Mouse (Mus musculus): ENCODE data around the gene Hdx. TPM values are rescaled to one million over a fixed set of nuclear protein-coding genes. Genes with fewer than 3 reads are reported as not detected.

Gene Hdx
- polyA plus RNA-seq, 2 experiments: 0.05 to 0.06 TPM

DNA sequence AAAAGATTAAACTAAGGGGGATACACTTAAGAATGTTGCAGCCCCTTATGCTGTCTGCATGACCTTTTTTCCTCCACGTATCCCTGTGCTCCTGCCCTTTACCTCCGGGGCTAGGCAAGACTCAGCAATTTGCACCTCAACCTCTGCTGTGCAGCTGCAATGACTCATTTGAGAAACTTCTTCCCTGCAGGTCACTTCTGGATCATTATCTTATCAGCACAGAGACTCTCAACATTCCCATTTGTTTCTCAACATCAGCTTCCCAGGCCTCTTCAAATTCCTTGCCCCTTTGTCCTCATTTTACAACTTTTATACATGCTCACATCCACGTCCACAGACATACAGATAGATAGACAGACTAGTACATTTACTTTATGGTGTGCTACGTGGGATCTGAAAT is 51.9 kb downstream of the Hdx start:
- no peak overlapping the region for H3K4me2 ChIP-seq (ENCODE audit: low read depth)
- TF ChIP-seq CTCF (IDR thresholded peaks at IDR 0.05; ENCODE audit: low read depth): no peak
- TF ChIP-seq EP300 (IDR thresholded peaks at IDR 0.05; ENCODE audit: low read depth): no peak
- no peaks in the 10 kb centered on the region for H3K27me3 ChIP-seq (ENCODE audit: control insufficient read depth, insufficient read depth, low read length)
- 51% methylated on average over 4 of the region's 4 CpGs for whole genome bisulfite sequencing (ENCODE audit: insufficient replicate concordance)
- no peak overlapping the region for H3K9ac ChIP-seq (replicated peaks)
- ATAC-seq (ENCODE audit: insufficient read depth) (no peak), DNase-seq (ENCODE audit: low read depth in 3 of 3, low spot score in 3 of 3) (no peak)
- no peaks in the 10 kb centered on the region for H3K36me3 ChIP-seq (replicated peaks; ENCODE audit: control insufficient read depth, insufficient read depth, low read depth)
- H3K4me3 ChIP-seq (ENCODE audit: insufficient read depth in 1 of 2, low read depth in 2 of 2, low read length in 2 of 2): no peak overlapping the region
- no peaks in the 10 kb centered on the region for H3K4me1 ChIP-seq (replicated peaks; ENCODE audit: control insufficient read depth in 2 of 2, insufficient read depth in 2 of 2, low read length in 1 of 2)
- no peaks in the 10 kb centered on the region for H3K9me3 ChIP-seq (ENCODE audit: control insufficient read depth, low read length)
- no peak overlapping the region for H3K27ac ChIP-seq

DNA sequence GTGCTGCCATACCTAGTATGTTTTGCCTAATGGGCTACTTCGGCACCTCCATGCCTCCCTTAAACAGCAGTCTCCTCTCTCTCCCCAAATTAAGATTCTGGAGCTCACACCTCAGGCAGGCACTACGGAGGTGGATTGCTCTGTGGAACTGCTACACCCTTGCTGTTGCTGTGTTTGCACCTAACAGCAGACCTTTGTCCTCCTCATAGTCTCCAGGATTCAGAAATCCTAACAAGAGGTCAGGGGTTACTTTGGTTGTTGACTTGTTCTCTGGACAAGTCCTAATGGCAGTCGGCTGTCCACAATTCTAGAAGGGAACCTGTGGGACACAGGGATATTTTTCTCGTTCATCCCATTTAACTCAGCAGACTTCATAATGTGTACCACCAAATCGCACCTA is 56.3 kb downstream of the Hdx start:
- Histone ChIP-seq H3K9ac (replicated peaks) (no peak overlapping the region), H3K27me3 (ENCODE audit: control insufficient read depth, insufficient read depth, low read length) (no peaks in the 10 kb centered on the region), H3K27ac (no peak overlapping the region), H3K36me3 (replicated peaks; ENCODE audit: control insufficient read depth, insufficient read depth, low read depth) (no peaks in the 10 kb centered on the region), H3K4me2 (ENCODE audit: low read depth) (no peak overlapping the region), H3K4me3 (ENCODE audit: insufficient read depth in 1 of 2, low read depth in 2 of 2, low read length in 2 of 2) (no peak overlapping the region), H3K4me1 (replicated peaks; ENCODE audit: control insufficient read depth in 2 of 2, insufficient read depth in 2 of 2, low read length in 1 of 2) (no peaks in the 10 kb centered on the region), H3K9me3 (ENCODE audit: control insufficient read depth, low read length) (no peaks in the 10 kb centered on the region)
- TF ChIP-seq EP300 (IDR thresholded peaks at IDR 0.05; ENCODE audit: low read depth) (no peak), CTCF (IDR thresholded peaks at IDR 0.05; ENCODE audit: low read depth) (no peak)
- 55% methylated on average over 5 of the region's 5 CpGs for WGBS (ENCODE audit: insufficient replicate concordance)
- ATAC-seq (ENCODE audit: insufficient read depth) (no peak), DNase-seq (ENCODE audit: low read depth in 3 of 3, low spot score in 3 of 3) (no peak)

DNA sequence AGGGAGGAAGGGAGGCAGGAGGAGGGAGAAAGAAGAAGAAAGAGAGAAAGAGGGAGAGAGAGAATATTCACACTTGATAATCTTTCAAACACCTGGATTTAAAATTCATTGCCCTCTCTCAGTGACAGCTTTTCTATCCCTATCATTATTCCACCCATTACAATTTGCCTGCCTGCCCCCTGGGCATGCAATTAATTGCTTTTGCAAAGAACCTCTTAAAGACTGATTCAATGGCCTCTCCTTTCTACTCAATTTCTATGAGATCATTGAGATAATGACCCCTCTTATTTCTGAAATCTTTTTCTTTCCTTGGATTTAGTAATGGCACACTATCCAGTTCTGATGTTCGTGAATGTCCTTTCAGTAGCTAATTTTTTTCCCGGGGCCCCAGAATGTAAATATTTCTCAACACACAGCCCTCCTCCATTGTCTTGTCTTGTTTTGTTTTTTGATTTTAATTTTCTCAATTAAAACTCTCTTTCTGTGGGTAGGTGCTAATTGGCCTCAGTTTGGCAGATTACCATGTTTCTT is 99.2 kb downstream of the Hdx start:
- DNase-seq (ENCODE audit: low read depth in 3 of 3, low spot score in 3 of 3): no peak
- 66% methylated on average over 2 of the region's 2 CpGs for WGBS (ENCODE audit: insufficient replicate concordance)
- no peaks in the 10 kb centered on the region for H3K36me3 ChIP-seq (replicated peaks; ENCODE audit: control insufficient read depth, insufficient read depth, low read depth)

DNA sequence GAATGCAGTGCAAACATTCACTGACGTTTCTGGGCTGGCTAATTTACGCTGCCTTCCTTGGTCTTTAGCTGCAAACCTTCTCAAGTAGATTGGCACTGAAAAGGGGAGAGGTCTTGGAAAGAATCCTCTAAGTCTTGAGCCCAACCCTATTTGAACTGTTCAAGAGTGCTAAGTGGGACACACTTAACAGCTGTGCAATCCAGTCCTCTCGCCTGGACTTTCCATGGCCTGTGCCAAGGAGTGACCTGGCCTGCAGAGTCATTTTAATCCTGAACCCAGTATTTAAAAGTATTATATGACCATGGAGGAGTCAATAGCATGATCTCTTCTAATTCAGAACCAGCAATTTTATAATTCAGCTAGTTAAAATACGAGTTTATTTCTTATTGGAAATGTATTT is 109.3 kb downstream of the Hdx start:
- 45% methylated on average over 4 of the region's 4 CpGs for whole genome bisulfite sequencing (ENCODE audit: insufficient replicate concordance)

More for the DNA sequence above, 99.2 kb downstream of the Hdx start:
- Histone ChIP-seq H3K9me3 (ENCODE audit: control insufficient read depth, low read length) (no peaks in the 10 kb centered on the region), H3K27me3 (ENCODE audit: control insufficient read depth, insufficient read depth, low read length) (no peaks in the 10 kb centered on the region), H3K27ac (no peak overlapping the region), H3K4me3 (ENCODE audit: insufficient read depth in 1 of 2, low read depth in 2 of 2, low read length in 2 of 2) (no peak overlapping the region), H3K9ac (replicated peaks) (no peak overlapping the region), H3K4me1 (replicated peaks; ENCODE audit: control insufficient read depth in 2 of 2, insufficient read depth in 2 of 2, low read length in 1 of 2) (no peaks in the 10 kb centered on the region), H3K4me2 (ENCODE audit: low read depth) (no peak overlapping the region)
- TF ChIP-seq EP300 (IDR thresholded peaks at IDR 0.05; ENCODE audit: low read depth) (no peak), CTCF (IDR thresholded peaks at IDR 0.05; ENCODE audit: low read depth) (no peak)
- no peak for ATAC-seq (ENCODE audit: insufficient read depth)

DNA sequence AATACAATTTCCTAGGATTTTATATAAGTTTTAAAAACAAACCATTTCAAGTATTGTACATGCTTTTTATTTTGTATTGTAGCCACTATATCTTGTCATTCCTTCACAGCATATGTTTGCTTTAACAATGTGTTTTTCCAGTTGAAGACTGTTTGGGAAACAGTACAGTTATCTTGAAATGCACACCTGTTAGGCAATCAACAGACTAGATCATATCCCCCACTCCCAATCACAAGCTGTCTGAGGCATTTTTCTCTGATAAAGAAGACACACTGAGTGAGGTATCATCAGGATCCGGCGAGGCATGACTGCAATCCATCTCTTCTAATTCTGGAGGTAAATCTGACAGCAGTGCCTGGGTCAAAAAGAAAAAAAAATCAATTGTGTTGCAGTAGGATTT is 119.8 kb downstream of the Hdx start:
- WGBS (ENCODE audit: insufficient replicate concordance): 50% methylated on average over 2 of the region's 2 CpGs
- Histone ChIP-seq H3K27me3 (ENCODE audit: control insufficient read depth, insufficient read depth, low read length) (no peaks in the 10 kb centered on the region), H3K4me2 (ENCODE audit: low read depth) (no peak overlapping the region), H3K9ac (replicated peaks) (no peak overlapping the region), H3K27ac (no peak overlapping the region), H3K4me1 (replicated peaks; ENCODE audit: control insufficient read depth in 2 of 2, insufficient read depth in 2 of 2, low read length in 1 of 2) (no peaks in the 10 kb centered on the region), H3K36me3 (replicated peaks; ENCODE audit: control insufficient read depth, insufficient read depth, low read depth) (no peaks in the 10 kb centered on the region), H3K9me3 (ENCODE audit: control insufficient read depth, low read length) (no peaks in the 10 kb centered on the region), H3K4me3 (ENCODE audit: insufficient read depth in 1 of 2, low read depth in 2 of 2, low read length in 2 of 2) (no peak overlapping the region)
- DNase-seq (ENCODE audit: low read depth in 3 of 3, low spot score in 3 of 3) (no peak), ATAC-seq (ENCODE audit: insufficient read depth) (no peak)
- TF ChIP-seq CTCF (IDR thresholded peaks at IDR 0.05; ENCODE audit: low read depth): no peak
- TF ChIP-seq EP300 (IDR thresholded peaks at IDR 0.05; ENCODE audit: low read depth): no peak

More for the DNA sequence above, 109.3 kb downstream of the Hdx start:
- no peak overlapping the region for H3K27ac ChIP-seq
- TF ChIP-seq EP300 (IDR thresholded peaks at IDR 0.05; ENCODE audit: low read depth) (no peak), CTCF (IDR thresholded peaks at IDR 0.05; ENCODE audit: low read depth) (no peak)
- no peaks in the 10 kb centered on the region for H3K9me3 ChIP-seq (ENCODE audit: control insufficient read depth, low read length)
- no peak for ATAC-seq (ENCODE audit: insufficient read depth)
- no peaks in the 10 kb centered on the region for H3K27me3 ChIP-seq (ENCODE audit: control insufficient read depth, insufficient read depth, low read length)
- no peak overlapping the region for H3K4me2 ChIP-seq (ENCODE audit: low read depth)
- no peak for DNase-seq (ENCODE audit: low read depth in 3 of 3, low spot score in 3 of 3)
- no peaks in the 10 kb centered on the region for H3K36me3 ChIP-seq (replicated peaks; ENCODE audit: control insufficient read depth, insufficient read depth, low read depth)
- H3K4me1 ChIP-seq (replicated peaks; ENCODE audit: control insufficient read depth in 2 of 2, insufficient read depth in 2 of 2, low read length in 1 of 2): no peaks in the 10 kb centered on the region
- no peak overlapping the region for H3K4me3 ChIP-seq (ENCODE audit: insufficient read depth in 1 of 2, low read depth in 2 of 2, low read length in 2 of 2)
- no peak overlapping the region for H3K9ac ChIP-seq (replicated peaks)
